Mouse (Mus musculus): ENCODE data around the gene Myo6. TPM values are rescaled to one million over a fixed set of nuclear protein-coding genes. Genes with fewer than 3 reads are reported as not detected.

Gene Myo6
- polyA plus RNA-seq, 2 experiments, result 1.8 to 2.3 TPM

DNA sequence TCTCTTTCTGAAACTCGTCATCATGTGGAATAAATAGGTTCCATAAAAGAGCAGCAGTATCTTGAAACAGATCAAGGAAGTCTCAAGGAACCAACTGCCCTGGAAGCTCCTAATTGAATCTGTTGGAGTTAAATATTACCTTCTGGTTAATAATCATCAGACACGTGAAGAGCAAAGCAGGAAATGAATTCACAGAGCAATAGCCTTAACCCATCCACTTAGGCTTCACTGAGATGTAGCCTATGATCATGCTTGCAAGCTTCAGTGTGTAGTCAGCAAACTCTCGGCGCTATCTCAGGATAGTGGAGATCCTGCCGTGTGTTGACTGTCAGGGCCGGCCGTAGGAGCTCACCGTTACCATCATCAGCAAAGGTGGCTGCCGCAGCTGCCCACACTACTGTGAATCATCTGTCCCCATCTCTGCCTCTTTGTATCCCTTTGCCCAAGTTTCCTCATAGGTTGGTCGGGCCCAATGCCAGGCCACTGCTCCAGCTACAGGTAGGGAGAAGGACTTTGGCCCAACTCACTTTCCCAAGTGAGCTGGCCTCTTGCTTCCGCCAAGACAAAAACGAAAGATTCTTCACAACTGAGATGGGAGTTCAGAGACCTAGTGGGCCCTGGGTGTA lies 6.9 kb upstream of the Myo6 start:
- ATAC-seq (ENCODE audit: insufficient read depth), result no peak

DNA sequence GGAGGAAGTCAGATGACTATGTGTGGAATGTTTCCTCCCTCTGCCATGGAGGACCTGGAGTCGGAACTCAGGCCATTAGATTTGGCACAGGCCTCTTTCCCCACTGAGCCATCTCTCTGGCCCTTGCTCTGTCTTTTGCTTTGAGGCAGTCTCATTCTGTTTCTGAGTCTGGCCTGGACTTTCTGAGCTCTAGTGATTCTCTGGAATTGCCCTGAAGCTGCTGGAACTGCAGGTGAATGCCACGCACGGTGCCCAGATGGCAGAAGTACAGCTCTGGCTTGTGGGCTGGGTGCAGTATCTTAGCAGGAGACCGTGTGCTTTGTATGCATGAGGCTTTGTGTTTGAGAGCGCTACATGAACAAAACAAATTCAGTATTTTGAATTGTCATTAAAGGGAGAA lies 5.9 kb upstream of the Myo6 start:
- H3K9ac ChIP-seq (replicated peaks), result no peak overlapping the region
- no peak overlapping the region for H3K4me3 ChIP-seq (ENCODE audit: insufficient read depth in 1 of 2, low read depth in 2 of 2, low read length in 2 of 2)
- H3K4me2 ChIP-seq (ENCODE audit: low read depth), result no peak overlapping the region
- no peaks in the 10 kb centered on the region; the same call in 1 of the 2 replicates for H3K27me3 ChIP-seq (ENCODE audit: control insufficient read depth, insufficient read depth, low read length)
- WGBS (ENCODE audit: insufficient replicate concordance), result 73% methylated on average over 5 of the region's 5 CpGs
- no peaks in the 10 kb centered on the region; a peak in 1 of 4 replicates for H3K4me1 ChIP-seq (replicated peaks; ENCODE audit: control insufficient read depth in 2 of 2, insufficient read depth in 2 of 2, low read length in 1 of 2)
- H3K36me3 ChIP-seq (replicated peaks; ENCODE audit: control insufficient read depth, insufficient read depth, low read depth), result no peaks in the 10 kb centered on the region
- ATAC-seq (ENCODE audit: insufficient read depth) (no peak), DNase-seq (ENCODE audit: low read depth in 3 of 3, low spot score in 3 of 3) (no peak)
- TF ChIP-seq EP300 (IDR thresholded peaks at IDR 0.05; ENCODE audit: low read depth) (no peak), CTCF (IDR thresholded peaks at IDR 0.05; ENCODE audit: low read depth) (no peak)
- H3K9me3 ChIP-seq (ENCODE audit: control insufficient read depth, low read length), result no peaks in the 10 kb centered on the region
- no peak overlapping the region for H3K27ac ChIP-seq

More for the DNA sequence above, 6.9 kb upstream of the Myo6 start:
- no peak overlapping the region for H3K4me3 ChIP-seq (ENCODE audit: insufficient read depth in 1 of 2, low read depth in 2 of 2, low read length in 2 of 2)
- WGBS (ENCODE audit: insufficient replicate concordance), result 60% methylated on average over 12 of the region's 12 CpGs
- H3K4me2 ChIP-seq (ENCODE audit: low read depth), result no peak overlapping the region
- no peaks in the 10 kb centered on the region for H3K9me3 ChIP-seq (ENCODE audit: control insufficient read depth, low read length)
- DNase-seq (ENCODE audit: low read depth in 3 of 3, low spot score in 3 of 3), result no peak
- no peak for TF ChIP-seq EP300 (IDR thresholded peaks at IDR 0.05; ENCODE audit: low read depth)
- no peak for TF ChIP-seq CTCF (IDR thresholded peaks at IDR 0.05; ENCODE audit: low read depth)
- H3K27ac ChIP-seq, result no peak overlapping the region
- H3K4me1 ChIP-seq (replicated peaks; ENCODE audit: control insufficient read depth in 2 of 2, insufficient read depth in 2 of 2, low read length in 1 of 2), result no peaks in the 10 kb centered on the region; a peak in 1 of 4 replicates
- H3K27me3 ChIP-seq (ENCODE audit: control insufficient read depth, insufficient read depth, low read length), result no peaks in the 10 kb centered on the region; the same call in 1 of the 2 replicates
- H3K9ac ChIP-seq (replicated peaks), result no peak overlapping the region
- H3K36me3 ChIP-seq (replicated peaks; ENCODE audit: control insufficient read depth, insufficient read depth, low read depth), result no peaks in the 10 kb centered on the region

DNA sequence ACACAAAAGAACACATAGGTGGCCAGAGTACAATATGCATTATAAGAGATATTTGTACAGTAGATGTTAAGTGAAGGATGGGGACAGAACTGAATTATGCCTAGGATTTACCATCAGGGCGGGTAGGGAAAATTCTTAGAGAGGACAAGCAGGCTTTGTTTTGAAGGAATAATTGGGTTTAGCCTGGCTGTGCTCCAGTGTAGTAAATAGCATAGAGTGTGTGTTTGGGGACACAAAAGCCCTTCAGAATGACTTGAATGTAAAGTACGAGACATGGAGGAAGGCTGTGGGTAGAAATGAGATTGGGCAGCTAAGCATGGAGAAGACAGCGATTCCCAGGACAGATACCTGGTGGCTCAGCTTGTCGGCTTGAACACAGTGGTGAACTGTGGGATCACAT lies 3.4 kb upstream of the Myo6 start:
- no peak overlapping the region for H3K9ac ChIP-seq (replicated peaks)
- H3K36me3 ChIP-seq (replicated peaks; ENCODE audit: control insufficient read depth, insufficient read depth, low read depth), result no peaks in the 10 kb centered on the region
- H3K27ac ChIP-seq, result no peak overlapping the region
- peaks cover 0 to 5% of the 10 kb centered on the region in 2 experiments; a peak in 2 of 4 replicates for H3K4me1 ChIP-seq (replicated peaks; ENCODE audit: control insufficient read depth in 2 of 2, insufficient read depth in 2 of 2, low read length in 1 of 2)
- WGBS (ENCODE audit: insufficient replicate concordance), result 67% methylated on average over 4 of the region's 4 CpGs
- no peaks in the 10 kb centered on the region for H3K9me3 ChIP-seq (ENCODE audit: control insufficient read depth, low read length)
- DNase-seq (ENCODE audit: low read depth in 3 of 3, low spot score in 3 of 3), result no peak
- H3K4me3 ChIP-seq (ENCODE audit: insufficient read depth in 1 of 2, low read depth in 2 of 2, low read length in 2 of 2), result no peak overlapping the region
- H3K4me2 ChIP-seq (ENCODE audit: low read depth), result no peak overlapping the region
- TF ChIP-seq EP300 (IDR thresholded peaks at IDR 0.05; ENCODE audit: low read depth) (no peak), CTCF (IDR thresholded peaks at IDR 0.05; ENCODE audit: low read depth) (no peak)
- H3K27me3 ChIP-seq (ENCODE audit: control insufficient read depth, insufficient read depth, low read length), result no peaks in the 10 kb centered on the region; the same call in 1 of the 2 replicates
- no peak for ATAC-seq (ENCODE audit: insufficient read depth)

DNA sequence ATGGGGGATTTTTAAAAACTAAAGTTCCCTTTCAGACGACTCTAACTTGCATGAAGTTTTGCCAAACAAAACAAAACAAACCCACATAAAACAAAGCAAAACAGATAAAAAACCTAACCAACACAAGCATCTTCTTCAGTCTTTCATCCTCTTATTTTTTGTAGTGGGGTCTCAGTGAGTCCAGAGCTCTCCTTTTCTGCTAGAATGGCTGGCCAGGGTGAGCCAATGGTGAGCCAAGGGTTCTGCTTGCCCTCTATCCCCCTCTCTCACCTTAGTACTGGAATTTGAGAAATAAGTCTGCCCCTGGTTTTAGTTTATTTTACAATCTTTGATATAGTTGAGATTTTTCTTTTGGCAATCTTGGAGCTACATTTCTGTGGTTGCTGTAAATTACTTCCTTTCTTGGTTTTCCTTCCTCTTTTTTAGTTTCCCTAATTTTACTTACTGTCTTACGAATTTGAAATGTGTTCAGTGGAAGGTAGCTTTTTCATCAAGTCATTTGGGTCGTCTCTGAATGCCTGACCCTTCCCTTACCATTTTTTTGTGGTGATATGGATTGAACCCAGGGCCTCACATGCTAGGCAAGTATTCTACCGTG lies 1.6 kb upstream of the Myo6 start:
- no peak for DNase-seq (ENCODE audit: low read depth in 3 of 3, low spot score in 3 of 3)
- 20% methylated on average over 4 of the region's 4 CpGs for WGBS (ENCODE audit: insufficient replicate concordance)
- no peaks in the 10 kb centered on the region for H3K9me3 ChIP-seq (ENCODE audit: control insufficient read depth, low read length)
- no peaks in the 10 kb centered on the region for H3K36me3 ChIP-seq (replicated peaks; ENCODE audit: control insufficient read depth, insufficient read depth, low read depth)
- no peak overlapping the region for H3K9ac ChIP-seq (replicated peaks)
- ATAC-seq (ENCODE audit: insufficient read depth), result no peak
- H3K27me3 ChIP-seq (ENCODE audit: control insufficient read depth, insufficient read depth, low read length), result no peaks in the 10 kb centered on the region; the same call in 1 of the 2 replicates
- no peak overlapping the region for H3K4me2 ChIP-seq (ENCODE audit: low read depth)
- H3K27ac ChIP-seq, result no peak overlapping the region
- peaks cover 0 to 7% of the 10 kb centered on the region in 2 experiments; a peak in 2 of 4 replicates for H3K4me1 ChIP-seq (replicated peaks; ENCODE audit: control insufficient read depth in 2 of 2, insufficient read depth in 2 of 2, low read length in 1 of 2)
- no peak for TF ChIP-seq EP300 (IDR thresholded peaks at IDR 0.05; ENCODE audit: low read depth)
- no peak for TF ChIP-seq CTCF (IDR thresholded peaks at IDR 0.05; ENCODE audit: low read depth)
- no peak overlapping the region for H3K4me3 ChIP-seq (ENCODE audit: insufficient read depth in 1 of 2, low read depth in 2 of 2, low read length in 2 of 2)

DNA sequence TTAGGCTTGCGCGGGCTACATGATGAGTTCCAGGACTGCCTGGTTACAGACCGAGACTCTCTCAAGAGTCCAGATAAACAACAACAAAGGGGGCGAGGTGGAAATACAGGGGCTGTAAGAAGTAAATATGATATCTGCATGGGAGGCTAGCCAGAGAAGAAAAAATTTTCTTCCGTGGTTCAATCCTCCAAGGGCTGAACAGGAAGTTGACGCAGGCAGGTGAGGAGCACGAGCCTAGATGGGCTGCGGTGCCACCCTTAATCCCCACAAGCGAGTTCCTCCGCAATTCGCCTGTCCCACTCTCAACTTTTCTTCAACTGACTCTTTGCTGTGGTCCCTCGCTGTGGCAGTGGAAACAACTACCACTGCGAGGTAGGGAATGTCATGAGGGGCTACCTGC lies 640 bp upstream of the Myo6 start:
- peak overlapping the region; percentile 97 for H3K4me2 ChIP-seq (ENCODE audit: low read depth)
- 0 out of 2 replicates have a peak, but pooled peaks have one; percentile 2 for ATAC-seq (ENCODE audit: insufficient read depth)
- H3K4me3 ChIP-seq (ENCODE audit: insufficient read depth in 1 of 2, low read depth in 2 of 2, low read length in 2 of 2), result peak overlapping the region; percentile 73 to 76
- H3K4me1 ChIP-seq (replicated peaks; ENCODE audit: control insufficient read depth in 2 of 2, insufficient read depth in 2 of 2, low read length in 1 of 2), result peaks cover 0 to 7% of the 10 kb centered on the region in 2 experiments; a peak in 2 of 4 replicates
- no peaks in the 10 kb centered on the region for H3K9me3 ChIP-seq (ENCODE audit: control insufficient read depth, low read length)
- no peaks in the 10 kb centered on the region for H3K36me3 ChIP-seq (replicated peaks; ENCODE audit: control insufficient read depth, insufficient read depth, low read depth)
- DNase-seq (ENCODE audit: low read depth in 3 of 3, low spot score in 3 of 3), result no peak
- WGBS (ENCODE audit: insufficient replicate concordance), result 2% methylated on average over 13 of the region's 13 CpGs
- no peak overlapping the region for H3K9ac ChIP-seq (replicated peaks)
- no peak overlapping the region for H3K27ac ChIP-seq
- no peak for TF ChIP-seq EP300 (IDR thresholded peaks at IDR 0.05; ENCODE audit: low read depth)
- no peak for TF ChIP-seq CTCF (IDR thresholded peaks at IDR 0.05; ENCODE audit: low read depth)
- no peaks in the 10 kb centered on the region; the same call in 1 of the 2 replicates for H3K27me3 ChIP-seq (ENCODE audit: control insufficient read depth, insufficient read depth, low read length)

Measured in liver, embryonic 14.5 days (tissue).